Mouse (Mus musculus) bone marrow macrophage, adult 2 months (primary cell): Measurements from ENCODE around the gene Rab31.

ENCODE experiments used
- CTCF ChIP-seq: IDR thresholded peaks from 2 replicates; pipeline ENCODE4 v1.5.1; 2012; ENCODE audit warnings: low read depth, mild to moderate bottlenecking, low read length, moderate library complexity
- POLR2A ChIP-seq: IDR thresholded peaks from 2 replicates; pipeline ENCODE4 v1.6.1; 2012; ENCODE audit warnings: mild to moderate bottlenecking, low read depth, low read length, borderline replicate concordance

- TF ChIP-seq CTCF (no peak), POLR2A (no peak)
These were observed 116.5 kb downstream of the Rab31 start for GRCm38 (mm10) chr17:65656076-65656475.
